Mouse (Mus musculus): ENCODE results near the gene Zmiz1. TPM values are rescaled to one million over a fixed set of nuclear protein-coding genes. Genes with fewer than 3 reads are reported as not detected.

Zmiz1 gene
- polyA plus RNA-seq, 1 experiment from 2014 or later, result 18.0 TPM

- Histone ChIP-seq H3K4me2 (replicated peaks; ENCODE audit: low read depth, low read length) (no peak overlapping the region), H3K9ac (replicated peaks; ENCODE audit: low read depth) (no peak overlapping the region), H3K36me3 (ENCODE audit: insufficient read depth, low read length) (peaks cover 18% of the 10 kb centered on the region; the same call in 1 of the 2 replicates), H3K4me3 (ENCODE audit: low read depth, low read length) (no peak overlapping the region), H3K4me1 (ENCODE audit: insufficient read depth, low read depth, low read length) (peaks cover 17% of the 10 kb centered on the region), H3K27ac (ENCODE audit: low read length) (no peak overlapping the region), H3K9me3 (ENCODE audit: low read length) (no peaks in the 10 kb centered on the region), H3K27me3 (replicated peaks; ENCODE audit: insufficient read depth, low read length) (no peaks in the 10 kb centered on the region)
- DNase-seq (ENCODE audit: low spot score) (no peak), ATAC-seq (no peak)
- WGBS, result 51% methylated on average over 17 of the region's 21 CpGs
- TF ChIP-seq CTCF (IDR thresholded peaks at IDR 0.05) (no peak), EP300 (IDR thresholded peaks at IDR 0.05) (no peak)
Observed at GRCm38 (mm10) chr14:25585545-25586301, 126.7 kb downstream of the Zmiz1 start.

- peaks cover 17% of the 10 kb centered on the region for H3K4me1 ChIP-seq (ENCODE audit: insufficient read depth, low read depth, low read length)
- no peak for DNase-seq (ENCODE audit: low spot score)
- H3K9ac ChIP-seq (replicated peaks; ENCODE audit: low read depth), result 0 out of 2 replicates have a peak overlapping the region, but pooled peaks have one; percentile 8
- peaks cover 14% of the 10 kb centered on the region; the same call in 1 of the 2 replicates for H3K36me3 ChIP-seq (ENCODE audit: insufficient read depth, low read length)
- ATAC-seq, result no peak
- 41% methylated on average over 10 of the region's 10 CpGs for WGBS
- H3K27me3 ChIP-seq (replicated peaks; ENCODE audit: insufficient read depth, low read length), result no peaks in the 10 kb centered on the region
- peak overlapping the region; percentile 69 for H3K27ac ChIP-seq (ENCODE audit: low read length)
- no peak overlapping the region for H3K4me3 ChIP-seq (ENCODE audit: low read depth, low read length)
- TF ChIP-seq CTCF (IDR thresholded peaks at IDR 0.05) (no peak), EP300 (IDR thresholded peaks at IDR 0.05) (no peak)
- no peaks in the 10 kb centered on the region for H3K9me3 ChIP-seq (ENCODE audit: low read length)
- H3K4me2 ChIP-seq (replicated peaks; ENCODE audit: low read depth, low read length), result no peak overlapping the region
Observed at GRCm38 (mm10) chr14:25586846-25587486, 128.0 kb downstream of the Zmiz1 start.

GRCm38 (mm10) chr14:25587487-25588001 lies 128.6 kb downstream of the Zmiz1 start:
- Histone ChIP-seq H3K4me1 (ENCODE audit: insufficient read depth, low read depth, low read length) (peaks cover 17% of the 10 kb centered on the region), H3K27ac (ENCODE audit: low read length) (peak overlapping the region; percentile 69), H3K9ac (replicated peaks; ENCODE audit: low read depth) (0 out of 2 replicates have a peak overlapping the region, but pooled peaks have one; percentile 8), H3K27me3 (replicated peaks; ENCODE audit: insufficient read depth, low read length) (no peaks in the 10 kb centered on the region), H3K9me3 (ENCODE audit: low read length) (no peaks in the 10 kb centered on the region), H3K36me3 (ENCODE audit: insufficient read depth, low read length) (peaks cover 12% of the 10 kb centered on the region; the same call in 1 of the 2 replicates), H3K4me3 (ENCODE audit: low read depth, low read length) (no peak overlapping the region), H3K4me2 (replicated peaks; ENCODE audit: low read depth, low read length) (no peak overlapping the region)
- 13% methylated on average over 5 of the region's 6 CpGs for WGBS
- ATAC-seq (peak; percentile 82), DNase-seq (ENCODE audit: low spot score) (peak; percentile 57)
- peak; percentile 53; the same call in 1 of the 2 replicates for TF ChIP-seq EP300 (IDR thresholded peaks at IDR 0.05)
- no peak for TF ChIP-seq CTCF (IDR thresholded peaks at IDR 0.05)

- WGBS, result 40% methylated on average over 2 of the region's 2 CpGs
- ATAC-seq (0 out of 2 replicates have a peak, but pooled peaks have one; percentile 7), DNase-seq (ENCODE audit: low spot score) (no peak)
- peaks cover 17% of the 10 kb centered on the region for H3K4me1 ChIP-seq (ENCODE audit: insufficient read depth, low read depth, low read length)
- TF ChIP-seq CTCF (IDR thresholded peaks at IDR 0.05), result no peak
- no peak for TF ChIP-seq EP300 (IDR thresholded peaks at IDR 0.05)
- no peak overlapping the region for H3K9ac ChIP-seq (replicated peaks; ENCODE audit: low read depth)
- peak overlapping the region; percentile 69 for H3K27ac ChIP-seq (ENCODE audit: low read length)
- H3K27me3 ChIP-seq (replicated peaks; ENCODE audit: insufficient read depth, low read length), result no peaks in the 10 kb centered on the region
- H3K4me2 ChIP-seq (replicated peaks; ENCODE audit: low read depth, low read length), result no peak overlapping the region
- H3K36me3 ChIP-seq (ENCODE audit: insufficient read depth, low read length), result peaks cover 10% of the 10 kb centered on the region; the same call in 1 of the 2 replicates
- no peak overlapping the region for H3K4me3 ChIP-seq (ENCODE audit: low read depth, low read length)
- H3K9me3 ChIP-seq (ENCODE audit: low read length), result no peaks in the 10 kb centered on the region
Observed at GRCm38 (mm10) chr14:25588156-25588555, 129.2 kb downstream of the Zmiz1 start.

- Histone ChIP-seq H3K9ac (replicated peaks; ENCODE audit: low read depth) (no peak overlapping the region), H3K27ac (ENCODE audit: low read length) (no peak overlapping the region), H3K9me3 (ENCODE audit: low read length) (no peaks in the 10 kb centered on the region), H3K4me3 (ENCODE audit: low read depth, low read length) (no peak overlapping the region), H3K4me2 (replicated peaks; ENCODE audit: low read depth, low read length) (no peak overlapping the region), H3K36me3 (ENCODE audit: insufficient read depth, low read length) (0 out of 2 replicates have a peak, but pooled peaks cover 3% of the 10 kb centered on the region), H3K27me3 (replicated peaks; ENCODE audit: insufficient read depth, low read length) (no peaks in the 10 kb centered on the region), H3K4me1 (ENCODE audit: insufficient read depth, low read depth, low read length) (peaks cover 17% of the 10 kb centered on the region)
- peak; percentile 16 for ATAC-seq
- DNase-seq (ENCODE audit: low spot score), result no peak
- TF ChIP-seq CTCF (IDR thresholded peaks at IDR 0.05) (no peak), EP300 (IDR thresholded peaks at IDR 0.05) (no peak)
- 66% methylated on average over 16 of the region's 16 CpGs for WGBS
Observed at GRCm38 (mm10) chr14:25588946-25589937, 130.3 kb downstream of the Zmiz1 start.
